Mouse (Mus musculus) bone marrow, adult 2 months (tissue): ENCODE results near the gene Lama5.

Source experiments
- CTCF ChIP-seq: fragments of 200-500 bp; IDR thresholded peaks from 2 replicates; pipeline ENCODE4 v1.5.1; 2011; ENCODE audit warnings: low read length, control low read depth; ENCODE audit not compliant: control insufficient read depth, insufficient read depth
- POLR2A ChIP-seq: fragments of 200-500 bp; IDR thresholded peaks from 2 replicates; pipeline ENCODE4 v1.6.1; 2011; ENCODE audit warnings: low read depth, mild to moderate bottlenecking, control low read depth, low read length, borderline replicate concordance; ENCODE audit not compliant: control insufficient read depth

DNA sequence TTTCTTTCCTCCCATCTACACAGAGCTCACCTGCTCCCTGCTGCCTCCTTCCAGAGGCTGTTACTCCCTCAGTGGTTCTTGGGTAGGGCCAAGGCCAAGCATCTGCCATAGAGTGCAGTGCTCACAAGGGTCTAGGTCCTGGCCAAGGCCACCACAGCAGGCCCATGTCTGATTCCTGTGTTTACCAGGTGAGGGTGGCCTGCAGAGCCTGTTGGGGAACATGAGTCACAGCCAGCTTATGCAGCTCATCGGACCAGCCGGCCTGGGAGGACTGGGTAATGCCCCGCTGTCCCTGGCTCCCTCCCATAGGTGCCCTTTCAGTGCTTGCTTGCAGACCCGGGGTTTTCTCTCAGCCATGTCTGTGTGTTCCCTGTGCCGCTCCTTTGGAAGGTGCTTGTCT is 51.5 kb downstream of the Lama5 start:
- TF ChIP-seq CTCF: no peak
- TF ChIP-seq POLR2A: no peak
